Mouse (Mus musculus) forebrain, embryonic 11.5 days (tissue): Measurements from ENCODE around the gene Lman2. TPM values are rescaled to one million over a fixed set of nuclear protein-coding genes. Genes with fewer than 3 reads are reported as not detected.

Source experiments
- ATAC-seq: fragments of 200-750 bp; cut with Nextera tagmentation; replicated peaks from 2 replicates; pipeline ENCODE4 v1.8.0; 2017; ENCODE audit warnings: moderate TSS enrichment; ENCODE audit not compliant: low FRiP score
- DNase-seq: peaks from one replicate; pipeline ENCODE4 v3.0.0-alpha.2; 2017; ENCODE audit warnings: low spot score
- H3K27ac ChIP-seq: fragments of 300-500 bp; sonication (generic); 2 replicates; pipeline ENCODE4 v1.5.1; 2014; ENCODE audit warnings: low read depth, low read length
- H3K27me3 ChIP-seq: fragments of 300-500 bp; sonication (generic); 2 replicates; pipeline ENCODE4 v1.6.1; 2014; ENCODE audit warnings: mild to moderate bottlenecking, low read length, mixed read lengths; ENCODE audit not compliant: control insufficient read depth, insufficient read depth
- H3K36me3 ChIP-seq: fragments of 300-500 bp; sonication (generic); 2 replicates; pipeline ENCODE4 v1.6.1; 2014; ENCODE audit warnings: mild to moderate bottlenecking, low read length, moderate library complexity, mixed read lengths; ENCODE audit not compliant: control insufficient read depth, insufficient read depth
- H3K4me1 ChIP-seq: fragments of 300-500 bp; sonication (generic); replicated peaks from 2 replicates; pipeline ENCODE4 v1.6.1; 2014; ENCODE audit warnings: low read length, mixed read lengths; ENCODE audit not compliant: control insufficient read depth, insufficient read depth
- H3K4me2 ChIP-seq: fragments of 300-500 bp; sonication (generic); 2 replicates; pipeline ENCODE4 v1.6.1; 2014; ENCODE audit warnings: low read depth, mild to moderate bottlenecking, low read length, moderate library complexity, mixed read lengths; ENCODE audit not compliant: severe bottlenecking
- H3K4me3 ChIP-seq: fragments of 300-500 bp; sonication (generic); 2 replicates; pipeline ENCODE4 v1.5.1; 2014; ENCODE audit warnings: low read depth, low read length
- H3K9ac ChIP-seq: fragments of 300-500 bp; sonication (generic); 2 replicates; pipeline ENCODE4 v1.6.1; 2014; ENCODE audit warnings: low read length
- H3K9me3 ChIP-seq: fragments of 300-500 bp; sonication (generic); 2 replicates; pipeline ENCODE4 v1.6.1; 2016; ENCODE audit warnings: low read length, mixed read lengths; ENCODE audit not compliant: control insufficient read depth
- WGBS: fragments of 180-500 bp; shearing (Covaris S2); extraction: QIAGEN DNeasy Blood & Tissue Kit; methylation state at CpG from one replicate; pipeline ENCODE4 v1.1.7; 2014; 5-methylcytosine and 5-hydroxymethylcytosine counted together
- polyA plus RNA-seq: library from polyadenylated mRNA; unstranded; fragments of >200 nt; fragmentation: Nextera tagmentation; extraction: Ambion mirVana; gene quantifications from 2 replicates; pipeline ENCODE4 v1.2.1, GENCODE M21; 2014

Gene Lman2
- 90.4 and 94.2 TPM in 2 replicates for polyA plus RNA-seq

GRCm38 (mm10) chr13:55362453-55363060 is at the start of gene Lman2:
Gene Lman2 (minus strand): TSS chr13:55362783.
- H3K9ac ChIP-seq = peak within 1 kb of the TSS; percentile 90
- WGBS = under 1% methylated on average over 35 of the region's 35 CpGs
- peak within 1 kb of the TSS; percentile 76 for H3K4me2 ChIP-seq
- H3K27ac ChIP-seq = peak within 1 kb of the TSS; percentile 97
- H3K4me3 ChIP-seq = peak within 1 kb of the TSS; percentile 72
- DNase-seq (peak; percentile 94), ATAC-seq (peak; percentile 96)
- H3K27me3 ChIP-seq = no peaks in the 10 kb centered on the region
- no peaks in the 10 kb centered on the region for H3K9me3 ChIP-seq
- H3K36me3 ChIP-seq = no peaks in the 10 kb centered on the region
- H3K4me1 ChIP-seq = peaks cover 7% of the 10 kb centered on the region; the same call in 1 of the 2 replicates

- Histone ChIP-seq H3K9me3 (no peaks in the 10 kb centered on the region), H3K36me3 (no peaks in the 10 kb centered on the region), H3K4me3 (no peak overlapping the region), H3K4me1 (peaks cover 4% of the 10 kb centered on the region; the same call in 1 of the 2 replicates), H3K27ac (no peak overlapping the region), H3K9ac (no peak overlapping the region), H3K4me2 (no peak overlapping the region), H3K27me3 (peaks cover 11% of the 10 kb centered on the region)
- DNase-seq = no peak
- ATAC-seq = no peak
- WGBS = 75% methylated on average over 7 of the region's 7 CpGs
Observed at GRCm38 (mm10) chr13:55411826-55412225, 49.2 kb upstream of the Lman2 start.

- no peak overlapping the region for H3K9ac ChIP-seq
- H3K27ac ChIP-seq = no peak overlapping the region
- no peak for DNase-seq
- peaks cover 7% of the 10 kb centered on the region; the same call in 1 of the 2 replicates for H3K4me1 ChIP-seq
- no peak overlapping the region for H3K4me2 ChIP-seq
- no peak overlapping the region for H3K4me3 ChIP-seq
- peaks cover 2% of the 10 kb centered on the region; the same call in 1 of the 2 replicates for H3K27me3 ChIP-seq
- 85% methylated on average over 19 of the region's 19 CpGs for WGBS
- H3K36me3 ChIP-seq = no peaks in the 10 kb centered on the region
- H3K9me3 ChIP-seq = no peaks in the 10 kb centered on the region
- no peak for ATAC-seq
Observed at GRCm38 (mm10) chr13:55408546-55409120, 46.0 kb upstream of the Lman2 start.

- Histone ChIP-seq H3K9ac (no peak overlapping the region), H3K4me1 (peaks cover 7% of the 10 kb centered on the region; the same call in 1 of the 2 replicates), H3K27me3 (no peaks in the 10 kb centered on the region), H3K9me3 (no peaks in the 10 kb centered on the region), H3K36me3 (no peaks in the 10 kb centered on the region), H3K4me2 (no peak overlapping the region), H3K27ac (no peak overlapping the region), H3K4me3 (no peak overlapping the region)
- WGBS = 83% methylated on average over 4 of the region's 4 CpGs
- ATAC-seq (no peak), DNase-seq (no peak)
Observed at GRCm38 (mm10) chr13:55407341-55407740, 44.8 kb upstream of the Lman2 start.

GRCm38 (mm10) chr13:55405783-55406390 is 43.3 kb upstream of the Lman2 start:
- ATAC-seq (peak; percentile 55), DNase-seq (peak; percentile 55)
- no peaks in the 10 kb centered on the region for H3K9me3 ChIP-seq
- no peaks in the 10 kb centered on the region for H3K27me3 ChIP-seq
- WGBS = 60% methylated on average over 13 of the region's 13 CpGs
- peaks cover 7% of the 10 kb centered on the region; the same call in 1 of the 2 replicates for H3K4me1 ChIP-seq
- no peaks in the 10 kb centered on the region for H3K36me3 ChIP-seq
- no peak overlapping the region for H3K4me3 ChIP-seq
- no peak overlapping the region for H3K4me2 ChIP-seq
- H3K27ac ChIP-seq = 0 out of 2 replicates have a peak overlapping the region, but pooled peaks have one; percentile 2
- H3K9ac ChIP-seq = peak overlapping the region; percentile 44

- H3K4me3 ChIP-seq = no peak overlapping the region
Observed at GRCm38 (mm10) chr13:55404853-55405782, 42.5 kb upstream of the Lman2 start.

GRCm38 (mm10) chr13:55403935-55404852 is 41.6 kb upstream of the Lman2 start:
- WGBS = 68% methylated on average over 15 of the region's 15 CpGs
- Histone ChIP-seq H3K9me3 (no peaks in the 10 kb centered on the region), H3K9ac (no peak overlapping the region), H3K4me1 (peaks cover 7% of the 10 kb centered on the region; the same call in 1 of the 2 replicates), H3K27me3 (no peaks in the 10 kb centered on the region), H3K4me3 (no peak overlapping the region), H3K4me2 (no peak overlapping the region), H3K27ac (0 out of 2 replicates have a peak overlapping the region, but pooled peaks have one; percentile 21), H3K36me3 (no peaks in the 10 kb centered on the region)
- no peak for DNase-seq
- ATAC-seq = no peak

More at GRCm38 (mm10) chr13:55404853-55405782, 42.5 kb upstream of the Lman2 start:
- 18% methylated on average over 11 of the region's 11 CpGs for WGBS
- peak overlapping the region; percentile 44 for H3K9ac ChIP-seq
- H3K4me1 ChIP-seq = peaks cover 7% of the 10 kb centered on the region; the same call in 1 of the 2 replicates
- H3K4me2 ChIP-seq = no peak overlapping the region
- H3K9me3 ChIP-seq = no peaks in the 10 kb centered on the region
- 0 out of 2 replicates have a peak overlapping the region, but pooled peaks have one; percentile 2 for H3K27ac ChIP-seq
- no peaks in the 10 kb centered on the region for H3K27me3 ChIP-seq
- H3K36me3 ChIP-seq = no peaks in the 10 kb centered on the region
- ATAC-seq (peak; percentile 87), DNase-seq (peak; percentile 90)
